Mouse (Mus musculus) spleen, adult 2 months (tissue): ENCODE results near the gene Serpind1. TPM values are rescaled to one million over a fixed set of nuclear protein-coding genes. Genes with fewer than 3 reads are reported as not detected.

Experiments
- DNase-seq, 2 experiments: peaks; one replicate each; pipeline versions ENCODE4 v3.0.0 to v3.0.0-alpha.2; 2012 to 2021; ENCODE audit warnings: low spot score in 2 of 2, low read depth in 1 of 2
- H3K27ac ChIP-seq: fragments of 200-500 bp; 2 replicates; pipeline ENCODE4 v1.5.1; 2012; ENCODE audit warnings: low read length, inconsistent platforms; ENCODE audit not compliant: insufficient read depth
- H3K27me3 ChIP-seq: fragments of 200-500 bp; 2 replicates; pipeline ENCODE4 v1.6.1; 2012; ENCODE audit warnings: mild to moderate bottlenecking, moderate library complexity, low read length, inconsistent platforms; ENCODE audit not compliant: control insufficient read depth, insufficient read depth
- H3K36me3 ChIP-seq: fragments of 200-500 bp; 2 replicates; pipeline ENCODE4 v1.6.1; 2012; ENCODE audit warnings: mild to moderate bottlenecking, low read length, inconsistent platforms; ENCODE audit not compliant: control insufficient read depth, insufficient read depth
- H3K4me1 ChIP-seq: fragments of 200-500 bp; 2 replicates; pipeline ENCODE4 v1.6.1; 2011; ENCODE audit warnings: inconsistent platforms; ENCODE audit not compliant: control insufficient read depth, insufficient read depth, insufficient read length
- H3K4me3 ChIP-seq: fragments of 200-500 bp; 2 replicates; pipeline ENCODE4 v1.5.1; 2011; ENCODE audit warnings: mild to moderate bottlenecking, inconsistent platforms; ENCODE audit not compliant: insufficient read depth, insufficient read length; ENCODE audit errors: extremely low read depth
- CTCF ChIP-seq: fragments of 200-500 bp; IDR thresholded peaks from 2 replicates; pipeline ENCODE4 v1.5.1; 2011; ENCODE audit warnings: mild to moderate bottlenecking, inconsistent platforms; ENCODE audit not compliant: insufficient read depth, insufficient read length, insufficient replicate concordance; ENCODE audit errors: extremely low read depth
- POLR2A ChIP-seq: fragments of 200-500 bp; IDR thresholded peaks from 2 replicates; pipeline ENCODE4 v1.6.1; 2011; ENCODE audit warnings: low read depth, low read length, inconsistent platforms
- WGBS: fragments of 180-500 bp; shearing (Covaris S2); methylation state at CpG from one replicate; pipeline ENCODE4 v1.1.7; 2018; 5-methylcytosine and 5-hydroxymethylcytosine counted together
- polyA plus RNA-seq: library from polyadenylated mRNA; depleted of rRNA; stranded (reverse); fragments of >200 nt; gene quantifications from 2 replicates; pipeline ENCODE4 v1.2.3, GENCODE M21; 2012

The Serpind1 gene
- polyA plus RNA-seq, 1 experiment = 0.14 TPM

- Histone ChIP-seq H3K4me3 (no peak overlapping the region), H3K27me3 (no peaks in the 10 kb centered on the region), H3K4me1 (peaks cover 6% of the 10 kb centered on the region; the same call in 1 of the 2 replicates), H3K36me3 (peaks cover 29% of the 10 kb centered on the region), H3K27ac (no peak overlapping the region)
- no peak for TF ChIP-seq CTCF
- TF ChIP-seq POLR2A = no peak
- DNase-seq = no peak
- WGBS = 95% methylated on average over 5 of the region's 5 CpGs
Measured at GRCm38 (mm10) chr16:17307461-17307860, 23.7 kb upstream of the Serpind1 start.

- Histone ChIP-seq H3K36me3 (peaks cover 32% of the 10 kb centered on the region), H3K4me1 (no peaks in the 10 kb centered on the region), H3K27ac (no peak overlapping the region), H3K4me3 (no peak overlapping the region), H3K27me3 (no peaks in the 10 kb centered on the region)
- no peak for DNase-seq
- no peak for TF ChIP-seq CTCF
- no peak for TF ChIP-seq POLR2A
- 95% methylated on average over 10 of the region's 10 CpGs for WGBS
Measured at GRCm38 (mm10) chr16:17309036-17309435, 22.1 kb upstream of the Serpind1 start.

GRCm38 (mm10) chr16:17312531-17312930 lies 18.6 kb upstream of the Serpind1 start:
- WGBS = 95% methylated on average over 5 of the region's 5 CpGs
- DNase-seq = no peak
- H3K27ac ChIP-seq = no peak overlapping the region
- no peak overlapping the region for H3K4me3 ChIP-seq
- TF ChIP-seq CTCF (no peak), POLR2A (no peak)
- no peaks in the 10 kb centered on the region for H3K27me3 ChIP-seq
- no peaks in the 10 kb centered on the region for H3K4me1 ChIP-seq
- peaks cover 44% of the 10 kb centered on the region for H3K36me3 ChIP-seq

- no peak for DNase-seq
- Histone ChIP-seq H3K4me1 (no peaks in the 10 kb centered on the region), H3K27ac (no peak overlapping the region), H3K4me3 (no peak overlapping the region), H3K27me3 (no peaks in the 10 kb centered on the region), H3K36me3 (peaks cover 38% of the 10 kb centered on the region)
- WGBS = 90% methylated on average over 7 of the region's 7 CpGs
- no peak for TF ChIP-seq CTCF
- no peak for TF ChIP-seq POLR2A
Measured at GRCm38 (mm10) chr16:17316554-17316953, 14.6 kb upstream of the Serpind1 start.

GRCm38 (mm10) chr16:17321481-17321880 lies 9.7 kb upstream of the Serpind1 start:
- Histone ChIP-seq H3K27me3 (no peaks in the 10 kb centered on the region), H3K4me3 (no peak overlapping the region), H3K36me3 (peaks cover 34% of the 10 kb centered on the region), H3K4me1 (no peaks in the 10 kb centered on the region; the same call in 1 of the 2 replicates), H3K27ac (no peak overlapping the region)
- TF ChIP-seq CTCF = no peak
- no peak for TF ChIP-seq POLR2A
- WGBS = 89% methylated on average over 5 of the region's 5 CpGs
- no peak for DNase-seq

- Histone ChIP-seq H3K4me1 (no peaks in the 10 kb centered on the region; the same call in 1 of the 2 replicates), H3K4me3 (no peak overlapping the region), H3K36me3 (peaks cover 17% of the 10 kb centered on the region), H3K27ac (no peak overlapping the region), H3K27me3 (no peaks in the 10 kb centered on the region)
- TF ChIP-seq CTCF (no peak), POLR2A (no peak)
- no peak for DNase-seq
- 92% methylated on average over 5 of the region's 5 CpGs for WGBS
Measured at GRCm38 (mm10) chr16:17324745-17325144, 6.4 kb upstream of the Serpind1 start.

- Histone ChIP-seq H3K4me3 (no peak overlapping the region), H3K4me1 (no peaks in the 10 kb centered on the region; the same call in 1 of the 2 replicates), H3K36me3 (peaks cover 17% of the 10 kb centered on the region), H3K27ac (no peak overlapping the region), H3K27me3 (no peaks in the 10 kb centered on the region)
- TF ChIP-seq CTCF = no peak
- no peak for TF ChIP-seq POLR2A
- WGBS = 99% methylated on average over 2 of the region's 2 CpGs
- DNase-seq = no peak
Measured at GRCm38 (mm10) chr16:17326064-17326463, 5.1 kb upstream of the Serpind1 start.
